Mouse (Mus musculus): ENCODE measurements at regions not wholly inside any gene's neighbourhood (a gene's known extent, or its start where the extent isn't known, plus 50 kb on each side); places are given as distances from the start of the nearest gene placed in this dataset.
A peak's percentile ranks its signal among the peaks of the same experiment; 100 is the strongest.

GRCm38 (mm10) chr9:120837431-120838150 is 91.4 kb upstream of the Ctnnb1 start:
- H3K4me1 ChIP-seq (replicated peaks): no peaks in the 10 kb centered on the region
- no peak overlapping the region for H3K27ac ChIP-seq
- no peaks in the 10 kb centered on the region for H3K27me3 ChIP-seq
- H3K9ac ChIP-seq (replicated peaks): no peak overlapping the region
- H3K36me3 ChIP-seq: no peaks in the 10 kb centered on the region
- H3K4me2 ChIP-seq (replicated peaks): no peak overlapping the region
- 85% methylated on average over 8 of the region's 8 CpGs for WGBS
- H3K4me3 ChIP-seq (replicated peaks): no peak overlapping the region
- no peak for ATAC-seq
- no peaks in the 10 kb centered on the region; the same call in 1 of the 2 replicates for H3K9me3 ChIP-seq

GRCm38 (mm10) chr9:120843753-120844152 is 85.3 kb upstream of the Ctnnb1 start:
- H3K27ac ChIP-seq: no peak overlapping the region
- H3K4me3 ChIP-seq (replicated peaks): no peak overlapping the region
- H3K9ac ChIP-seq (replicated peaks): no peak overlapping the region
- H3K27me3 ChIP-seq: no peaks in the 10 kb centered on the region
- 75% methylated on average over 8 of the region's 8 CpGs for WGBS
- no peaks in the 10 kb centered on the region for H3K36me3 ChIP-seq
- no peaks in the 10 kb centered on the region for H3K4me1 ChIP-seq (replicated peaks)
- ATAC-seq: no peak
- H3K9me3 ChIP-seq: no peaks in the 10 kb centered on the region; the same call in 1 of the 2 replicates
- H3K4me2 ChIP-seq (replicated peaks): no peak overlapping the region

GRCm38 (mm10) chr9:120845538-120845937 is 83.5 kb upstream of the Ctnnb1 start:
- H3K4me3 ChIP-seq (replicated peaks): no peak overlapping the region
- ATAC-seq: no peak
- H3K27ac ChIP-seq: no peak overlapping the region
- H3K4me1 ChIP-seq (replicated peaks): 0 out of 2 replicates have a peak, but pooled peaks cover 4% of the 10 kb centered on the region
- no peaks in the 10 kb centered on the region for H3K27me3 ChIP-seq
- H3K4me2 ChIP-seq (replicated peaks): no peak overlapping the region
- H3K36me3 ChIP-seq: no peaks in the 10 kb centered on the region
- no peak overlapping the region for H3K9ac ChIP-seq (replicated peaks)
- H3K9me3 ChIP-seq: no peaks in the 10 kb centered on the region
- 83% methylated on average over 10 of the region's 10 CpGs for WGBS

GRCm38 (mm10) chr9:120847649-120848048 is 81.4 kb upstream of the Ctnnb1 start:
- no peaks in the 10 kb centered on the region for H3K36me3 ChIP-seq
- no peaks in the 10 kb centered on the region for H3K27me3 ChIP-seq
- no peaks in the 10 kb centered on the region for H3K9me3 ChIP-seq
- 0 out of 2 replicates have a peak, but pooled peaks cover 4% of the 10 kb centered on the region for H3K4me1 ChIP-seq (replicated peaks)
- ATAC-seq: no peak
- 91% methylated on average over 5 of the region's 5 CpGs for WGBS
- no peak overlapping the region for H3K4me3 ChIP-seq (replicated peaks)
- no peak overlapping the region for H3K4me2 ChIP-seq (replicated peaks)
- H3K27ac ChIP-seq: no peak overlapping the region
- H3K9ac ChIP-seq (replicated peaks): no peak overlapping the region

- H3K9ac ChIP-seq (replicated peaks): no peak overlapping the region
- 0 out of 2 replicates have a peak, but pooled peaks cover 4% of the 10 kb centered on the region for H3K4me1 ChIP-seq (replicated peaks)
- no peaks in the 10 kb centered on the region for H3K27me3 ChIP-seq
- no peak overlapping the region for H3K4me3 ChIP-seq (replicated peaks)
- no peak overlapping the region for H3K27ac ChIP-seq
- no peak for ATAC-seq
- 73% methylated on average over 2 of the region's 2 CpGs for WGBS
- no peaks in the 10 kb centered on the region for H3K36me3 ChIP-seq
- H3K4me2 ChIP-seq (replicated peaks): no peak overlapping the region
- no peaks in the 10 kb centered on the region for H3K9me3 ChIP-seq
Measured at GRCm38 (mm10) chr9:120848962-120849361, 80.1 kb upstream of the Ctnnb1 start.

- no peak for ATAC-seq
- no peaks in the 10 kb centered on the region for H3K9me3 ChIP-seq
- no peak overlapping the region for H3K4me3 ChIP-seq (replicated peaks)
- H3K36me3 ChIP-seq: no peaks in the 10 kb centered on the region
- H3K27ac ChIP-seq: no peak overlapping the region
- H3K27me3 ChIP-seq: no peaks in the 10 kb centered on the region
- H3K9ac ChIP-seq (replicated peaks): no peak overlapping the region
- H3K4me2 ChIP-seq (replicated peaks): no peak overlapping the region
- 0 out of 2 replicates have a peak, but pooled peaks cover 7% of the 10 kb centered on the region for H3K4me1 ChIP-seq (replicated peaks)
- 86% methylated on average over 5 of the region's 5 CpGs for WGBS
Measured at GRCm38 (mm10) chr9:120850092-120850491, 78.9 kb upstream of the Ctnnb1 start.

- Histone ChIP-seq H3K4me3 (replicated peaks) (no peak overlapping the region), H3K4me1 (replicated peaks) (0 out of 2 replicates have a peak, but pooled peaks cover 11% of the 10 kb centered on the region), H3K36me3 (no peaks in the 10 kb centered on the region), H3K9ac (replicated peaks) (no peak overlapping the region), H3K4me2 (replicated peaks) (no peak overlapping the region), H3K27me3 (no peaks in the 10 kb centered on the region), H3K27ac (no peak overlapping the region), H3K9me3 (no peaks in the 10 kb centered on the region)
- ATAC-seq: no peak
- 92% methylated on average over 5 of the region's 5 CpGs for WGBS
Measured at GRCm38 (mm10) chr9:120851914-120852313, 77.1 kb upstream of the Ctnnb1 start.

- no peak for ATAC-seq
- Histone ChIP-seq H3K4me2 (replicated peaks) (no peak overlapping the region), H3K4me1 (replicated peaks) (0 out of 2 replicates have a peak, but pooled peaks cover 11% of the 10 kb centered on the region), H3K4me3 (replicated peaks) (no peak overlapping the region), H3K36me3 (no peaks in the 10 kb centered on the region), H3K27me3 (no peaks in the 10 kb centered on the region), H3K27ac (0 out of 2 replicates have a peak overlapping the region, but pooled peaks have one; percentile 51), H3K9me3 (no peaks in the 10 kb centered on the region), H3K9ac (replicated peaks) (no peak overlapping the region)
- 63% methylated on average over 6 of the region's 6 CpGs for WGBS
Measured at GRCm38 (mm10) chr9:120852572-120852971, 76.4 kb upstream of the Ctnnb1 start.

GRCm38 (mm10) chr9:120853032-120853597 is 75.9 kb upstream of the Ctnnb1 start:
- H3K27me3 ChIP-seq: no peaks in the 10 kb centered on the region
- no peak overlapping the region for H3K4me2 ChIP-seq (replicated peaks)
- no peaks in the 10 kb centered on the region for H3K36me3 ChIP-seq
- peak overlapping the region; percentile 51; the same call in 1 of the 2 replicates for H3K27ac ChIP-seq
- no peak for ATAC-seq
- no peaks in the 10 kb centered on the region for H3K9me3 ChIP-seq
- H3K4me3 ChIP-seq (replicated peaks): no peak overlapping the region
- H3K4me1 ChIP-seq (replicated peaks): 0 out of 2 replicates have a peak, but pooled peaks cover 11% of the 10 kb centered on the region
- WGBS: 93% methylated on average over 8 of the region's 8 CpGs
- no peak overlapping the region for H3K9ac ChIP-seq (replicated peaks)

- Histone ChIP-seq H3K27ac (no peak overlapping the region), H3K27me3 (no peaks in the 10 kb centered on the region), H3K4me1 (replicated peaks) (0 out of 2 replicates have a peak, but pooled peaks cover 11% of the 10 kb centered on the region), H3K36me3 (no peaks in the 10 kb centered on the region), H3K9me3 (no peaks in the 10 kb centered on the region), H3K4me2 (replicated peaks) (no peak overlapping the region), H3K9ac (replicated peaks) (no peak overlapping the region), H3K4me3 (replicated peaks) (no peak overlapping the region)
- ATAC-seq: no peak
- WGBS: 61% methylated on average over 7 of the region's 7 CpGs
Measured at GRCm38 (mm10) chr9:120854351-120854750, 74.7 kb upstream of the Ctnnb1 start.

- Histone ChIP-seq H3K36me3 (no peaks in the 10 kb centered on the region), H3K27me3 (no peaks in the 10 kb centered on the region), H3K4me3 (replicated peaks) (no peak overlapping the region), H3K4me2 (replicated peaks) (no peak overlapping the region), H3K9me3 (no peaks in the 10 kb centered on the region), H3K4me1 (replicated peaks) (0 out of 2 replicates have a peak, but pooled peaks cover 8% of the 10 kb centered on the region), H3K9ac (replicated peaks) (no peak overlapping the region), H3K27ac (no peak overlapping the region)
- 44% methylated on average over 3 of the region's 3 CpGs for WGBS
- peak; percentile 56 for ATAC-seq
Measured at GRCm38 (mm10) chr9:120855293-120856050, 73.5 kb upstream of the Ctnnb1 start.

Measured in midbrain, embryonic 13.5 days (tissue).